Mouse (Mus musculus): Measurements from ENCODE around the gene Brca1. TPM values are rescaled to one million over a fixed set of nuclear protein-coding genes. Genes with fewer than 3 reads are reported as not detected.
A peak's percentile ranks its signal among the peaks of the same experiment; 100 is the strongest.
"Not testable (repeated sequence)": the region's sequence is repeated elsewhere in the genome, so short reads cannot be mapped to it uniquely, and the experiment has no call there.

Brca1 gene
- polyA plus RNA-seq (2015; fragmentation: Nextera tagmentation; extraction: Ambion mirVana), result 12.1 and 13.6 TPM in 2 replicates

DNA sequence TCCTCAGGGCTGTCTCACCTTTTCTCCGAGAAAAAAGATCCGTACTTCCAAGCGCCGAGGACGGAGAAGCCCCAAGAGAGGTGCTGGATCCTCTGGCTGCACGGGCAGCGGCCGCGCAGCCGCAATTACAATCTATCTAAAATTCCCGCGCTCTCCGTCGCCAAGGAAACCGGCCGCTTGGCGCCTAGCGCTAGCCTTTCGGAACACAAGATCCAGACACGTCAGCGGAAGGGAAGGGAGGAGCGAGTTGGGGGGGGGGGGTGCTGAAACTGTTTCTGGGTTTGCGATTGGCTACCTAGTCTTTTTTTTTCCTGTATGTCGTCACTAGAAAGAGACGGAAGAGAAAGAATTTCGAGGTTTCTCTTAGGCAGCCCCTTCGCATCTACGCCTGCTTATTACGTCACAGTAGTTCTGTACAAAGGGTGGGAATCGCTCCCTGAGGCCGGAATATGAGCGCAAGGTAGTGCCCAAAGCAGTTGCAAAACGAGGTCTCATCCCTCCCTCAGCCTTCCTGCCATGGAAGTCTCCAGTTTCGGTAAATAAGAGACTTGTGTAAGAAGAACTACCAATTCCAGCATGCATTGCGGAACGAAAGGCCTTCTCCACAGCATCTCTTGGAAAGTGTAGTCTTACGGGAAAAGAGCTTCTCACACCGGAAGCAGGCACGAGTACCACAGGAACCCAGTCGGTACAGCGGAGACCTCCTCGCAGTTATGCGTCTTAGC, at the start of gene Brca1, which contains the start of gene Nbr1:
Gene Brca1 (minus strand): TSS at position 205 of the 725 bp plus-strand sequence.
Gene Nbr1 (plus strand): TSS at position 399 of the 725 bp plus-strand sequence.
- peak; percentile 82 for ATAC-seq (ENCODE audit: low FRiP score, low read depth)
- Histone ChIP-seq H3K4me1 (peaks cover 24% of the 10 kb centered on the region), H3K9me3 (no peaks in the 10 kb centered on the region), H3K4me2 (replicated peaks) (peak within 1 kb of the TSS; percentile 85), H3K36me3 (peaks cover 24% of the 10 kb centered on the region), H3K27me3 (no peaks in the 10 kb centered on the region), H3K4me3 (peak within 1 kb of the TSS; percentile 81), H3K9ac (peak within 1 kb of the TSS; percentile 84), H3K27ac (peak within 1 kb of the TSS; percentile 90)
- under 1% methylated on average over 43 of the region's 43 CpGs for WGBS

DNA sequence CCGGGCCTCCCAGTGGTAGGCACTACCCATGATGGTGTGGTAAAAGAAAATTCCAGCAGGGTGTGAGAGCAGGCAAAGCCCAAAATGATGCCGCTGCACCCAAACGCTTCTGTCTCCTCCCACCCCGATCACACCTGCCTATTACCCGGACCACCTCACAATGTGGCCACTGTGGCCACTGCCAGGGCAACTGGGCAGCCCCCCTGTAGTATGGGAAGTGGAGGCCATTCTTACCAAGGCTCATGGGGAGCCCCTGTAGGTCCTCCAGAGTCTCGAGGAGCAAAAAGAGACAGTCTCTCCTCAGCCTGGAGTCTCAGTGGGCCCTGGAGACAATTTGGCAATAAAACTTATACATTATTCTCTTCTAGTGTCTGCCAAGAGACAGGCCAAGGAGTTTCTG, 47.4 kb upstream of the Brca1 start, which contains the start of gene Gm11634:
Gene Gm11634 (minus strand): TSS at position 101 of the 400 bp plus-strand sequence.
- no peaks in the 10 kb centered on the region for H3K36me3 ChIP-seq
- no peak for ATAC-seq (ENCODE audit: low FRiP score, low read depth)
- H3K9me3 ChIP-seq, result no peaks in the 10 kb centered on the region
- no peak within 1 kb of the TSS for H3K9ac ChIP-seq
- no peak within 1 kb of the TSS for H3K4me2 ChIP-seq (replicated peaks)
- H3K27me3 ChIP-seq, result no peaks in the 10 kb centered on the region
- WGBS, result 76% methylated on average over 6 of the region's 6 CpGs
- no peaks in the 10 kb centered on the region for H3K4me1 ChIP-seq
- no peak within 1 kb of the TSS for H3K27ac ChIP-seq
- no peak within 1 kb of the TSS for H3K4me3 ChIP-seq

DNA sequence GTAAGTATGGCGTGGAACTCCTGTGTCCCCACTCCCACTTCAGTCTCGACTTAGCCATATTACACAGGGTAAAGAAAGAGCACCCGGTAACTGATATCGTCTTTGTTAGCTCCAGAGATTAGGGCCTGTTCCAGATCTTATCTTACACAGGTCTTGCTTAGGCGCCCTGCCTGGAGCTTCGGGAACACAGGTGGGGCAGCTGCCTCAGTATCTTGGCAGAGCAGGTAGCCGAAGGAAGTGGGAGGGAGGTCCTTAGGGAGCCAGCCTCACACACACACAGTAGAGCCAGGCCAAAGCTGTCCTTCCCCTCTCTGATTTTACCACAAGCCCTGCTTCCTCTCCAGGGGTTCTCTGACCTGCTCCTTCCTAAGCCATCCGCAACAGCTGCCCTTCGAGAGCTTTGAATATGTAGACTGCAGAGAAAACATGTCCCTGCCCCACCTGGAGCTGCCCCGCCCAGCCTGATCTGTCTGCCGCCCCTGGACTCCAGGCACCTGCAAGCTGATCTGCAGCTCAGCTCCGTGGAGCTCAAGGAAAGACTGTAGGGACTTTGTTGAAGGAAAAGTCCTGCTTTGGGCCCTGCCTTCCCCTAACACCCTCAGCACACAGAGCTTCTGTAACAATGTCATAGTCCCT, 38.4 kb upstream of the Brca1 start:
- WGBS, result 73% methylated on average over 12 of the region's 12 CpGs
- H3K27me3 ChIP-seq, result no peaks in the 10 kb centered on the region
- H3K27ac ChIP-seq, result no peak overlapping the region
- no peaks in the 10 kb centered on the region for H3K9me3 ChIP-seq
- ATAC-seq (ENCODE audit: low FRiP score, low read depth), result no peak
- H3K36me3 ChIP-seq, result 0 out of 2 replicates have a peak, but pooled peaks cover 8% of the 10 kb centered on the region
- no peak overlapping the region for H3K4me3 ChIP-seq
- no peak overlapping the region for H3K9ac ChIP-seq
- H3K4me1 ChIP-seq, result no peaks in the 10 kb centered on the region
- no peak overlapping the region for H3K4me2 ChIP-seq (replicated peaks)

DNA sequence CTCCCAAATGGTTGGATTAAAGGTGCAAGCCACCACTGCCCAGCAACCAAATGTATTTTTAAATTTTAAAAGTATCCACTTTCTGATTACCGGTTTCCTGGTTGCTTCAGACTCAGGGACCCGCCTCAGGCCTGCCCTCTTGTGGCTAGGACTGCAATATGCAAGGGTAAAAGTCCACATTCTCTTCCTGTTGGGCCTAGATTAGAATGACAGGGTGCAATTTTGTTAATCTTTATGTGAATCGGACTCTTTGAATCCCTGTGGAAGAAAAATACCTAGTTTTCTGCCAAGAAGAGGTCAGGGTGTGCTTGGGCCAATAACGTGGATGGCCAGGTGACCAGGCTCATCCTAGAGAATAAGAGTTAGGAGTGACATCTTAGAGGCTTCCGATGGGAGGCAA, 37.7 kb upstream of the Brca1 start:
- Histone ChIP-seq H3K27me3 (no peaks in the 10 kb centered on the region), H3K36me3 (peaks cover 8% of the 10 kb centered on the region; the same call in 1 of the 2 replicates), H3K4me1 (no peaks in the 10 kb centered on the region), H3K27ac (no peak overlapping the region), H3K9me3 (no peaks in the 10 kb centered on the region), H3K9ac (no peak overlapping the region), H3K4me3 (no peak overlapping the region), H3K4me2 (replicated peaks) (no peak overlapping the region)
- ATAC-seq (ENCODE audit: low FRiP score, low read depth), result no peak
- WGBS, result 31% methylated on average over 5 of the region's 5 CpGs

DNA sequence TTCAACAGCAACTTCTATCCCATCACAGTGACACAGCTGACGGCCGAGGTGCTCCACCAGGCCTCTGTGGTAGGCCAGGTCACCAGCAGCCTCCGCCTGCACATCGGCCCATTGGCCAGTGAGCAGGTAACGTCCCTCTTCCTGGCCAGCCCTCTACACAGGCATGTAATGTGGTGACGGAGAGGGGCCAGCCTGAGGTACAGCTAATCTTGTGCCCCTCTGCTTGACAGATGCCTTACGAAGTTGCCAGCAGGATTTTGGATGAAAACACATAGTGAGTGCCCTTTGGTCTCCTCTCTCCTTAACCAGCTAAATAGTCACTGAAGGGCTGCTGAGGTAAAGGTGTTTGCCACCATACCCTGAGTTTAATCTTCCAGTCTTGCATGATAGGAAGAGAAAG, 37.1 kb upstream of the Brca1 start:
- 91% methylated on average over 7 of the region's 7 CpGs for WGBS
- no peaks in the 10 kb centered on the region for H3K4me1 ChIP-seq
- H3K27me3 ChIP-seq, result no peaks in the 10 kb centered on the region
- no peak overlapping the region for H3K9ac ChIP-seq
- H3K27ac ChIP-seq, result no peak overlapping the region
- H3K9me3 ChIP-seq, result no peaks in the 10 kb centered on the region
- H3K4me2 ChIP-seq (replicated peaks), result no peak overlapping the region
- no peak overlapping the region for H3K4me3 ChIP-seq
- peaks cover 8% of the 10 kb centered on the region; the same call in 1 of the 2 replicates for H3K36me3 ChIP-seq
- no peak for ATAC-seq (ENCODE audit: low FRiP score, low read depth)

DNA sequence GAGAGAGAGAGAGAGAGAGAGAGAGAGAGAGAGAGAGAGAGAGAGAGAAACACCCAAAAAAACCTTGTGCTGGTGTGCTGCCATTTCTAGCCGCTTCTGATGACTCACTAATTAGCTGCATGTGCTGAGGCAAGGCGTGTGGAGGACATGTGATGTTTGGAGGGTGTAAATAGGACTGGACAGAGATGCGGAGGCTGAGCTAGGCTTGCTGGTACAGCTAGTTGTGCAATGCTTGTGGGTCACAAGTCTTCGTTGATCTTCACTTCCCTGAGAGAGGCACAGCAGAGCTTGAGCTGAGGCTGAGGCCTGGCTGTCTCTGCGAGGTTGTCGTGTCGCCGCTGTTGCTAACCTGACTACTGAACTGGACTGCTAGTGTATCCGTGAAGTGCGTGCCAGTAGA, 35.9 kb upstream of the Brca1 start:
- Histone ChIP-seq H3K4me2 (replicated peaks) (no peak overlapping the region), H3K4me1 (no peaks in the 10 kb centered on the region), H3K27ac (no peak overlapping the region), H3K4me3 (no peak overlapping the region), H3K27me3 (no peaks in the 10 kb centered on the region), H3K9ac (no peak overlapping the region), H3K9me3 (no peaks in the 10 kb centered on the region), H3K36me3 (peaks cover 8% of the 10 kb centered on the region; the same call in 1 of the 2 replicates)
- ATAC-seq (ENCODE audit: low FRiP score, low read depth), result no peak
- WGBS, result 84% methylated on average over 10 of the region's 10 CpGs

DNA sequence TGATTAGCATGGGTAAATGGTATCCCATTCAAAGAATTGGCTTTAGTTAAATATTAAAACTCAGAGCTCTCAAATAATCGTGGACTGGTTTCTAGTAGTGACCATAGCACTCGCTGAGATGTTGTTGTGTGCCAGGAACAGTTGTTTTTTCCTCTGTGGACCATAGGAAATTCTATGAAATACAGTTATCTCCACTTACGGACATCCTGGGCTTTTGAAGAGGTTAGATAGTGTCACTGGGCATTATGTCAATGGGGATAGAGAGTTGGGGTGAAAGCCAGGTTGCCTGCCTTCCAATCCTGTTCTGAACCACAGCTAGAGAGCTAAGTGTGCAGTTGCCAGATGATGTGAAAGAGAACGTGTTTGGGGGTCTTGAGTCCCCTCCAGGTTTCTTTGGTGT, 34.0 kb upstream of the Brca1 start:
- peaks cover 9% of the 10 kb centered on the region; the same call in 1 of the 2 replicates for H3K36me3 ChIP-seq
- no peak overlapping the region for H3K27ac ChIP-seq
- H3K27me3 ChIP-seq, result no peaks in the 10 kb centered on the region
- no peak overlapping the region for H3K4me3 ChIP-seq
- H3K4me2 ChIP-seq (replicated peaks), result no peak overlapping the region
- peaks cover 9% of the 10 kb centered on the region for H3K4me1 ChIP-seq
- H3K9ac ChIP-seq, result no peak overlapping the region
- no peak for ATAC-seq (ENCODE audit: low FRiP score, low read depth)
- H3K9me3 ChIP-seq, result no peaks in the 10 kb centered on the region
- 82% methylated on average over 4 of the region's 4 CpGs for WGBS

DNA sequence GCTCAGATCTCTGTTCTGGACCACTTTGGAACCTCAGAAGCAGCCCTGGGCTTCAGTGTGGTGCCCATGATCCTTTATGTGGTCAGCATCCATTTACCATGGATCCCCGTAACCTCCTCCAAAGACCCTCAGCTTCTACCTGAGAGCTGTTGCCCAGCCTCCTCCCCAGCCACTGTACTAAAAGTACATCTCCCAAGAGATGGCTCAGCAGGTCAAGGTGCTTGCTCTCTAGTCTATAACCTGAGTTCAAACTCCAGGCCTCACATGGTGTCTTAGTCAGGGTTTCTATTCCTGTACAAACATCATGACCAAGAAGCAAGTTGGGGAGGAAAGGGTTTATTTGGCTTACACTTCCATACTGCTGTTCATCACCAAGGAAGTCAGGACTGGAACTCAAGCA, 33.3 kb upstream of the Brca1 start:
- H3K4me1 ChIP-seq; ATAC-seq (ENCODE audit: low FRiP score, low read depth); H3K27me3 ChIP-seq; H3K4me3 ChIP-seq; H3K9ac ChIP-seq; H3K9me3 ChIP-seq; H3K4me2 ChIP-seq (replicated peaks); H3K27ac ChIP-seq: not testable (repeated sequence)
- H3K36me3 ChIP-seq, result peaks cover 17% of the 10 kb centered on the region
- WGBS, result 96% methylated on average over 1 of the region's 1 CpGs

DNA sequence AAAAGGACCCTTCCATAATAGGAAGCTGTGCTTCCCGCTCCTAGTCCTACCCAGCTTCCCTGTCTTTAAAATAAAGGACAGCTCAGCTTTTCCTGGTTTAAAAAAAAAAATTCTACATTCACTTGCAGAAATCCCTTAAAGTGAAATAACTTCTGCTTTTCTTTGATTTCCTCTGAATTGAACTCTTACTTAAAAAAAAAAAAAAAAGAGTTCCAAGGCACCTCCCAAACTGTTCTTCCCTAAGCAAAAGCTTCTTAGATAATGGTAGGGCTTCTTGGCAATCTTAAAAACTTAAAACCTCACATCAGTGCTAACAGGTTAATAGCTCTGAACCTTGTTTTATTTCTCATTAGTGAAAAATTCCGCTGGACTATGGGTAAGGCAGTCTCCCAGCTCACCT, 31.4 kb upstream of the Brca1 start:
- ATAC-seq (ENCODE audit: low FRiP score, low read depth), result no peak
- no peaks in the 10 kb centered on the region for H3K27me3 ChIP-seq
- H3K9ac ChIP-seq, result no peak overlapping the region
- no peak overlapping the region for H3K4me3 ChIP-seq
- no peak overlapping the region for H3K4me2 ChIP-seq (replicated peaks)
- H3K9me3 ChIP-seq, result no peaks in the 10 kb centered on the region
- H3K27ac ChIP-seq, result no peak overlapping the region
- peaks cover 9% of the 10 kb centered on the region for H3K4me1 ChIP-seq
- 89% methylated on average over 2 of the region's 2 CpGs for WGBS
- peaks cover 33% of the 10 kb centered on the region for H3K36me3 ChIP-seq

DNA sequence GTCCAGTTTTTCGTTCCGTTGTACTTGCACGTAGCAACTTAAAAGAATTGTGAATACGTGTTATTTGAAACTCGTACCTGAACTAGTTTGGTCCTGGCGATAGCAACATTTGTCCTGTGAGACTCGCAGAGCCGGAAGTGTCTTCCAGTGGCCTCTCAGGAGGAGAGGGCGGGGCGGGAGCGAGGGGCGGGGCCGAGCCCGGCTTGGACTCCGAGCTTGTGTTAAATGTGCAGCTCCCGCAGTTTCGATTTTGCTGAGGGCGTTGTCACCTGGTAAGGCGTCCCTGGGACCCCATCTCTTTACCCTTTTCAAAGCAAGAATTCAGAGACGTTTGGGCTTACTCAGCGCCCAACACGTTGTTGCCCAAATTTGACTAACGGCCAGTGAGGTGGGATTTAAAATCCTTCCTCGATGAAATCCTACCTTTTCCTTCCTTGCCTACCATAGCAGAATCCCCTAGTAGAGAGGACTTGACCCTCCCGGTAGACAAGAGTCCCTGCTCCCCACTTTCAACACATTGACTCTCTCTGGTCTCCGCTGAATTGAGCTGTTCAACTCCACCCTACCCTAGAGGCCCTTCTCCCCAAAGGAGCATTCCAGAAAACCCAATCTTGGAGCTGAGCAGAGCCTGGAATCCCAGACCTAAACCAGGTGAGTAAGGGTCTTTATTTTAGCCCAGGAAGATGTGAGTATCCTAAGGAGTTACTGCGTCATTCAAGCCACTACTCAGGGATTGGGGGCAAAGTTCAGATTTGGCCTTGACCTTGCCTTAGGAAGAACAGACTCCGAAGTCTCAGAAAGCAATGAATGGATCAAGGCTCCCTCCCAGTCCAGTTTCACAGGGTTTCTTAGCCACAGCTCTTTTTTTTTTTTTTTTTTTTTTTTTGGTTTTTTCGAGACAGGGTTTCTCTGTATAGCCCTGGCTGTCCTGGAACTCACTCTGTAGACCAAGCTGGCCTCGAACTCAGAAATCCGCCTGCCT, 30.6 kb upstream of the Brca1 start, which contains the start of gene Tmem106a:
Gene Tmem106a (plus strand): TSS at position 189 of the 982 bp plus-strand sequence.
- peak within 1 kb of the TSS; percentile 41 for H3K4me3 ChIP-seq
- H3K9me3 ChIP-seq, result no peaks in the 10 kb centered on the region
- peaks cover 41% of the 10 kb centered on the region for H3K36me3 ChIP-seq
- H3K9ac ChIP-seq, result peak within 1 kb of the TSS; percentile 57
- 19% methylated on average over 30 of the region's 31 CpGs for WGBS
- no peak within 1 kb of the TSS for H3K27ac ChIP-seq
- peak within 1 kb of the TSS; percentile 65 for H3K4me2 ChIP-seq (replicated peaks)
- no peaks in the 10 kb centered on the region for H3K27me3 ChIP-seq
- H3K4me1 ChIP-seq, result peaks cover 9% of the 10 kb centered on the region
- ATAC-seq (ENCODE audit: low FRiP score, low read depth), result peak; percentile 36; the same call in 1 of the 2 replicates

DNA sequence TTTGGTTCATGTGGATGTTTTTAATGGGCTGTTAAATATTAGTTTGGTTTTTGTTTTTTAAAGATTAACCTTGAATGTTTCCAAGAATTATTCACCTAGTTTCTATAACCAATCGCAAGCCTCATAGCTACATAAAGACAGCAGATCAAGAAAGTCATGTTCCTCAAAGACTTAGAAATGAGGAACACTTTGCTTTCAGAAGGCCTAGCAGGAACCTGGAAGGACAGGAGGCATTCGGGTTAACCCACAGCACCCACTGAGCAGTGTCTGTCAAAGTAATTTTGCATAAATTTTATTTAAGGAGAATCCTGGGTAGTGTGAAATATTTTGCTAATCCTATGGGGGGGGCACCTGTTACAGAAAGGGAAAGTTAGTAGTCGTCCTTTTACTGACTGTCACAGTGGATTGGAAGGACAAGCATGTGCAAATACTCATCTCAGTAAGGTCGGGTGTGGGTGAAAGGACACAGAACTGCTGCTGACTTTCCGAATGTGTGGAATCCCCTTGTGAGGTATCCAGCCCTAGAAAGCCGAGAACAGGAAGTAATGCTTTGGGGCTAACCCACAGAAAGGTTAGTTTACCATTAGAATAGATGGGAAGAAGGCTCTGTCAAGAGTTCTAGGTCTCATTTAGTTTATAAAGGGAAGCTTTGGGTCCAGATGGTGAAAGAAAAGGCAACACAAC, 29.5 kb upstream of the Brca1 start:
- Histone ChIP-seq H3K27ac (no peak overlapping the region), H3K9me3 (no peaks in the 10 kb centered on the region), H3K27me3 (no peaks in the 10 kb centered on the region), H3K4me2 (replicated peaks) (no peak overlapping the region), H3K4me3 (no peak overlapping the region), H3K36me3 (peaks cover 48% of the 10 kb centered on the region), H3K9ac (no peak overlapping the region), H3K4me1 (peaks cover 9% of the 10 kb centered on the region)
- WGBS, result 71% methylated on average over 6 of the region's 6 CpGs
- no peak for ATAC-seq (ENCODE audit: low FRiP score, low read depth)

All from limb, embryonic 13.5 days (tissue).